Mouse (Mus musculus) spleen, postnatal 4 days (tissue): ENCODE results near the gene Bglap2.

Source experiments
- DNase-seq, 2 experiments: peaks; one replicate each; pipeline ENCODE4 v3.0.0; 2022; ENCODE audit warnings: low spot score in 2 of 2

Gene Bglap2

DNA sequence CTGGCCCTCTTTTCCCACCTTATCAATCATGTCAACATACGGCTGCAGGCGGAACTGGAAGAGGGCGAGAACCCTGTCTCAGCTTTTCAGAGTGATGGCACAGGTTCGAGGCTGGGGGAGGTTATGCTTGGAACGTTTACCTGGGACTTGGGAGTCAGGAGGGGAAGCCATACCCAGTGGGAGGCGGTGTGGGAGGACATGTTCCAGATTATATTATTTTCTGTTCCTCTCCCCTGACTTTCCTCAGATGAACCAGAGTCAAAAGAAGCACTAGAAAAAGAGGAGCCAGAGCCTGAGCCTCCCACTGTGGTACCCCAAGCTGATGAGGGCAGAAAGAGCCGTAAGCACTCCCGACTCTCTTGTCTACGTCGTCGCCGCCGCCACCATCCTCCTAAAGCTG, 27.8 kb downstream of the Bglap2 start:
- no peak for DNase-seq

DNA sequence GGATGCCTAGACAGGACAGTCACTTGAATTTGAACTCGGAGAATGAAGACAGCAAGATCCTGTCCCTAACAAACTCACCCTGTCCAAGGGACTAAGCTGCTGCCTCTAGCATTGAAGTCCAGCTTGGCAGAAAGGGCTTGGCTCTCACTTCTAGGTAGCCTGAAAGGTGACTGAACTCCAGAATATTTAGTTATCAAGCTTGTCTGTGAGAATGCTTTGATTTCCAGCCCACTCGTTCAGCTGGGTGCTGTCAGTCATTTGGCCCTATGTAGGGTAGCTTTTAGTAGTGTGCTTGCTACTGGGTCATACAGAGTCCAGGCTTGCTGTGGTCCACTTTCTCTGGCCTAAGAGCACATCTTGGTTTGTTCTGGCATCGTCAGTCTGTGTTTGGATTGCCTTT, 39.5 kb downstream of the Bglap2 start:
- DNase-seq, result no peak

DNA sequence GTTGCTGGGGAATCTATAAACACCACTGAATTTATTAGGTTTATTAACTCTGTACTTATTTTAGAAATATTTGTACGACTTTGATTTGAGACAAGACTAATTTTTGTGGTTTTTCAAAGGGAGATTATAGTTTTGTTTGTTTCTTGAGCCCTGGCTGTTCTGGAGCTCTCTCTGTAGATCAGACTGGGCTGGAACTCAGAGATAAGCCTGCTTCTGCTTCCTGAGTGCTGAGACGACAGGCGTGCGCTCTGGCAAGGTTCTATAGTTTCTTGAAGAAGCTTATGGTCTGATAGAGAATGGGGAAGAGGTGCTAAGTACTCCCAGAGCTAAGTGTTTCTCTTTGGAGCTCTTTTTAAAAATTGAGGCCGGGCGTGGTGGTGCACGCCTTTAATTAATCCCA, 40.2 kb downstream of the Bglap2 start:
- DNase-seq, result no peak

DNA sequence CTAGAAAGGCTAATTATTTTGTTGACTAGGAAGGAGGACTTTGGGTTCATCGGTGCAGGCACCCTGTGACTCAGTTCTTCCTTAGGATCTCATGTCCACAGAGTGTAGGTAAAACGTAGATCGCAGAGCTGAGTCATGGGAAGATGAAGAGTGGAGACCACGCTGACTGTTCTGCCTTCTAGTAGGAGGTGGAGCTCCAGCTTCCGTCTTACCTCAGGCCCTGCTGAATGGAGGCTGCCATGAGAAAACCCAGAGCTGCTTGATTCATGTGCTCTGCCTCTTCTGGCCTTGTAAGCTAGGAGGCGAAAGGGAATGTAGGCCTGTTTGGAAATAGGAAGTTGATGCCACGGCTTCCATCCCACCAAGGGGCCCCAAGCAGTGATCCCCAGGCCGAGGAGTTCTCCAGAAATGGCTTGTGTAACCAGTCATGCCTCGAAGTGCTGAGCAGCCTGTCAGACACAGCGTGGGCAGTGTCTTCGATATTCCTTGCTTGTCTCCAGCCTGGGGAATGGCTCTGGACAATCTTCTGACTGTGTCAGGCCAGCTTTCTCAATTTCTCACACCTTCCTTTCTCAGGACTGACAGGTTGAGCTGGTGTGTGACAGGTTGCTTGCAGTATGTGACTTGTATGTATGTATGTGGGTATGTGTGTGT, 41.0 kb downstream of the Bglap2 start:
- no peak for DNase-seq

DNA sequence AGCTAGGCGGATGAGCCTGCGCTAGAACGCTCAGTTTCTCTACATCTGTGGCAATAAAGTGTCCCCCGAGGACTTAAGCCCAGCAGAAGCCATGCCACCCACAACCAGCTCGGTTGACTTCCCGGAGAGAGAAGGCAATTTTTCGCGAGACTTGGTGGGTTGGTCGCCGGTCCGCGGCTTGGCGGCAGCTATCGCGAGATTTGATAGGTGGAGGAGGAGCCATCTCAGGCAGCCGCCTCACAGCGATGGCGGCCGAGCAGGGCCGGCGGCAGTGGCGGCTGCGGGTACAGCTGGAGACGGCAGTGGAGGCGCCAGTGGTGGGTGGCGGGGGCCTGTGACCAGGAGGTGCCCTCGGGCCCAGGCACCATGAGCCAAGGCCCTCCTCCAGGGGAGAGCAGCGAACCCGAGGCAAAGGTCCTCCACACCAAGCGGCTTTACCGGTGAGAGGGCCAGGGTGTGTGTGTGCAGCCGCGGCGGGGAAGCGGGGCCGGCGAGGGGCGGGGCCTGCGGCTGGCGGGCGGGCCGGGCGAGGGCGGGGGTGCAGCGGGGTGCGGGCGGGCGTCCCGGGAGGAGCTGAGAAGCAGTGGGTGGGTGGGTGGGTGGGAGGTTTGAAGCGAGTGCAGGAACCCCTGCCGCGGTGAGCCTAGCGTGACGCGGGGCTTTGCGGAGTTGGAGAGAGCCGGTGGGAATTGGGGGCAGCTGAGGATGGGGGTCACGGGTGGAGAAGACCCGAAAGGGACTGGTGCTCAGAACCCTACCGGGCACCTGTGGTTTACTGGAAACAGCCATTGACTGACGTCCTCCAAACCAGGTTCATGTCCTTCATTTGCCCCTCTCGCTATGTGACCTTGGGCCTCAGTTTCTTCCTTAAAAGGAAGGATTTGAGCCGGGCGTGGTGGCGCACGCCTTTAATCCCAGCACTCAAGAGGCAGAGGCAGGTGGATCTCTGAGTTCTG, 42.2 kb downstream of the Bglap2 start, which contains the start of the genes Tmem79 and Smg5:
Gene Tmem79 (minus strand): TSS at position 91 of the 956 bp plus-strand sequence.
Gene Smg5 (plus strand): TSS at position 203 of the 956 bp plus-strand sequence.
- peak; percentile 97 to 98 for DNase-seq

DNA sequence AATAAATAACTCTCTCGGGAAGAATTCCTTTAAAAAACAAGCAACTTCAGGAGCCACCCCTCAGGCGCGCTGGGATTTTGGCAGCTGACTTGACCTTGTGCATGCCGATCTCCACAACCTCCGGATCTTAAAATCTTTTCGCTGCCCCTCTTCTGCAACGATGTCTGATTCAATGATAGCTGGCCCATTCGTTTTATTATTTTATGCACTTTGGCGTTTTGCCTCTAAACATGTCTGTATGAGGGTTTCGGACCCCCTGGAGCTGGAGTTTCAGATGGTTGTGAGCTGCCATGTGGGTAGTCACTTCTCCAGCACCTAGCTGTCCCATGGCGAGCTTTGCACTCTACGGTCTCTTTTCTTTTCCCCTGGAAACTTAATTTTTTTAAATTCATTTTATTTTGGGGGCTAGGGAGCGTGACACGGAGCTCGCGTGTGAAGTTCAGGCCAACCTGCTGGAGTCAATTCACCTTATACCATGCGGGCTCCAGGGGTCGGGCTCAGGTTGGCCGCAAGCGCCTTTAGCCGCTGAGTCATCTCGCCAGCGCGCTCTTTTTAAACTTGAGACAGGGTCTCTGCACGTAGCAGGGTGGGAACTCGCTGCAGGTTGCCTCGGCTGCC, 43.0 kb downstream of the Bglap2 start:
- DNase-seq, result no peak

DNA sequence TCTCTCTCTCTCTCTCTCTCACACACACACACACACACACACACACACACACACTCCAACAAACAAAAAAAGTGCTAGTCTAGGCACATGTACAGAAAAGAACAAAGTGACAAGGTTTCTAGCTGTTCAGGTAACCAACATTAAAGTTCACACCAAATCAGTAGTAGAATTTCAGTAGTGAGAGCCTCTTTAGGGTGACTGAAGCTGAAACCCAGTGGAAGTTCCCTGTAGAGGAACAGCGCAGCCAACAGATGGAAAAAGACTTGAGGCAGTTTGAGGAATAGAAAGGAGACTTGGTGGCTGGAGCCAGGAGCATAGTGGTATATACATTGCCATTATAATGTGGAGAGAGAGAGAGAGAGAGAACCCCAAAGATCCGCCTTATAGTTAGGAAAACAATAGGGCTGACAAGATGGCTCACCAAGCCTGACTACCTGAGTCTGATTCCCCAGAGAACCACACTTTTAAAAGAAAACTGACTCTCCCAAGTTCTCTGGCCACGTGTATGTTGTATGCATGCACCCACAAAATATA, 43.5 kb downstream of the Bglap2 start:
- no peak for DNase-seq

DNA sequence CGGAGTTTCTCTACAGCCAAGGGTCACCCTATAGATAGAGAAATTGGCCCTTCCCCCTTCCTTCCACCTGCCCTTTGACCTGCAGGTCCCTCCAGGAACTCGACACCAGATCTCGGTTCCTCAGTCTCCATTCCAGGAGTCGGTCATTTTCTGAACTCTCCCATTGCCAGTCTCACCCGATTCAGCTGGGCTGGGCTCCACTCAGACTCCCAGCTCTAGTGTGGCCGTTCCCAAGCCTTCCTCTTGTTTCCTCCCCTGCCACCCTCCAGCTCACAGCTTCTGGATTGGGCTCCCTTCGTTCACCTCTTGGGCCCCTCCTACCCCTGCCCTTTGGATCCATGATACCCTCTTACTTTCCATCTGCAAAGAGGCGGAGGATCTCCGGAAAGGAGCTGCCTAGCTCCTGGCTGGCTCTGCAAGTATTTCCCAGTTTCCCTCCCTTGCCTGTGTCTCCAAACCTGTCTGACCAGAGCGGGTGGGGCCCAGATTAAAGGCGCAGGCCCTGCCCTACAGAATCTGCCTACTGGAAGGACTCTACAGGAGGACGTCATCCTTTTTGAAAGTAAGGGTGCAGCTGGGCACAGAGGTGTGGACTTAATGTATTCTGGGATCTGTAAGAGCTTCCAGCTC, 44.4 kb downstream of the Bglap2 start:
- no peak for DNase-seq

DNA sequence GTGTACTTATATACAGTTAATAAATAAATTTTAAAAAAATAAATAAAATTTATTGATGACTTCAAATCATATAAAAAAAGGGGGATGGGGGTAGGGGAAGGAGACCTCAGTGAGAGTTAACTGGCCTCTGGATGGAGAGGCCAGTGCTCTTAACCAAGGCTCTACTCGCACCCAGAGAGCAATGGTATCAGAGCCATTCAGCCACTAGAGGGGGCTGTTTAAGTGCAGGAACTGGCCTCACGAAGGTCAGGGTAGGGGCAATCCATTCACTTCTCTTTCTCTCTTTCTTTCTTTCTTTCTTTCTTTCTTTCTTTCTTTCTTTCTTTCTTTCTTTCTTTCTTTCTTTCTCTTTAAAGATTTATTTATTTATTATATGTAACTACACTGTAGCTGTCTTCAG, 47.2 kb downstream of the Bglap2 start:
- peak; percentile 74 to 87 for DNase-seq

DNA sequence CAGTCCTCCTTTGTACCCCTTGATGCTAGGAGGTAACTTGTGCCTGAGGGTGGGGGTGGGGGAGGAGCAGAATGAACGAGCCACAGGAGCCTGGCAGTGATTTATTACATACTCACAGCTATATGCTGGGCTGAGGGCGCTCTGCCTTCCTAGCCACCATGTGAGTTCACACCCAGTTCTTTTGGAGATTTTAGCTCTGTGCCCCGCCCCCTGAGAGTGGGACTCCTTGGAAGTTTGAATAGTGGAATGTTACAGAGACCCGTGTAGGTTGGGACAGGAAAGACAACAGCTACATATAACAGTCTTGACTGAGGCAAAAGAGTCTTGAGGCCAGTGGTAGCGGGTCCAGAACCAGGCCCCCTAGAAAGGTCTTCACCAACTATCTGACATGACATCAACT, 49.5 kb downstream of the Bglap2 start:
- no peak for DNase-seq
